Mouse (Mus musculus) limb, embryonic 14.5 days (tissue): ENCODE measurements around the gene Abhd12. TPM values are rescaled to one million over a fixed set of nuclear protein-coding genes. Genes with fewer than 3 reads are reported as not detected.

Source experiments
- ATAC-seq: fragments of 200-750 bp; cut with Nextera tagmentation; 2 replicates; pipeline ENCODE4 v1.8.0; 2017; ENCODE audit warnings: low read depth, moderate number of reproducible peaks, moderate TSS enrichment; ENCODE audit not compliant: low FRiP score
- DNase-seq: peaks from one replicate; pipeline ENCODE4 v3.0.0-alpha.2; 2015; ENCODE audit warnings: low spot score
- H3K27ac ChIP-seq: fragments of 300-500 bp; sonication (generic); replicated peaks from 2 replicates; pipeline ENCODE4 v1.5.1; 2014; ENCODE audit warnings: low read depth, mild to moderate bottlenecking, low read length, moderate library complexity, mixed read lengths
- H3K27me3 ChIP-seq: fragments of 300-500 bp; sonication (generic); 2 replicates; pipeline ENCODE4 v1.6.1; 2014; ENCODE audit warnings: low read length, mixed read lengths; ENCODE audit not compliant: control insufficient read depth, insufficient read depth
- H3K36me3 ChIP-seq: fragments of 300-500 bp; sonication (generic); 2 replicates; pipeline ENCODE4 v1.6.1; 2014; ENCODE audit warnings: mild to moderate bottlenecking, low read length, moderate library complexity, mixed read lengths; ENCODE audit not compliant: control insufficient read depth, insufficient read depth
- H3K4me1 ChIP-seq: fragments of 300-500 bp; sonication (generic); 2 replicates; pipeline ENCODE4 v1.6.1; 2014; ENCODE audit warnings: antibody characterized with exemption, low read length, mixed read lengths; ENCODE audit not compliant: control insufficient read depth, insufficient read depth
- H3K4me2 ChIP-seq: fragments of 300-500 bp; sonication (generic); replicated peaks from 2 replicates; pipeline ENCODE4 v1.6.1; 2014; ENCODE audit warnings: low read depth, mild to moderate bottlenecking, low read length, moderate library complexity; ENCODE audit not compliant: severe bottlenecking
- H3K4me3 ChIP-seq: fragments of 300-500 bp; sonication (generic); replicated peaks from 2 replicates; pipeline ENCODE4 v1.5.1; 2014; ENCODE audit warnings: low read length
- H3K9ac ChIP-seq: fragments of 300-500 bp; sonication (generic); 2 replicates; pipeline ENCODE4 v1.6.1; 2014; ENCODE audit warnings: mild to moderate bottlenecking, low read depth, low read length, moderate library complexity; ENCODE audit not compliant: severe bottlenecking
- H3K9me3 ChIP-seq: fragments of 300-500 bp; sonication (generic); 2 replicates; pipeline ENCODE4 v1.6.1; 2016; ENCODE audit warnings: low read length; ENCODE audit not compliant: control insufficient read depth
- POLR2A ChIP-seq: fragments of 200-500 bp; IDR thresholded peaks from 2 replicates; pipeline ENCODE4 v1.8.0; 2012; ENCODE audit warnings: inconsistent platforms, mild to moderate bottlenecking, moderate library complexity, borderline replicate concordance; ENCODE audit not compliant: insufficient read depth, insufficient read length; ENCODE audit errors: extremely low read depth
- WGBS: fragments of 180-500 bp; shearing (Covaris S2); extraction: QIAGEN DNeasy Blood & Tissue Kit; methylation state at CpG from one replicate; pipeline ENCODE4 v1.1.7; 2014; 5-methylcytosine and 5-hydroxymethylcytosine counted together
- polyA plus RNA-seq, 2 experiments: library from polyadenylated mRNA; depleted of rRNA in 1 of 2; stranded (reverse) in 1 of 2; unstranded in 1 of 2; fragments of >200 nt; fragmentation: Nextera tagmentation in 1 of 2; extraction: Ambion mirVana in 1 of 2; gene quantifications; 2 replicates each; pipeline versions ENCODE4 v1.2.1 to v1.2.3; 2012 to 2014

Gene Abhd12
- polyA plus RNA-seq, 2 experiments: 56.5 to 67.1 TPM

DNA sequence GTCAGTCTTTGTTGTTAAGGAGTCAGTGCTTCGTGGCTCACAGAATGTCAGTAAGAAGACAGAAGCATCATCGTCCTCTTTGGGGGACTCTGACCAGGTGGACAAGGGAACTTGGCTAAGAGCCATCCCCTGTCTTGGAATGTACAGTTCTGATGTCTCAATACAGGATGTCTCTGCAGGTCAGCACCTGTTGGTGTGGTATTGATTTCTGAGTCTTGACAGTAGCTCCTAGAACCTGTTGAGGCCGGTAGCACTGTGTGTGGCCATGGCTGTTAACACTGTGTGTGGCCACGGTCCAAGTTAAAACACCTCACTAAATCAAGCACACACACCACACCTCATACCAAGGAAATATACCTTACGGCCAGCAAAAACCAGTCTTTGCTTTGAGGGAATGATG lies 103.9 kb downstream of the Abhd12 start:
- Histone ChIP-seq H3K27me3 (no peaks in the 10 kb centered on the region), H3K4me3 (no peak overlapping the region), H3K36me3 (peaks cover 73% of the 10 kb centered on the region), H3K9me3 (no peaks in the 10 kb centered on the region), H3K4me1 (no peaks in the 10 kb centered on the region), H3K9ac (no peak overlapping the region), H3K4me2 (no peak overlapping the region), H3K27ac (no peak overlapping the region)
- DNase-seq (no peak), ATAC-seq (peak; percentile 30; the same call in 1 of the 2 replicates)
- TF ChIP-seq POLR2A: no peak
- WGBS: 80% methylated on average over 5 of the region's 5 CpGs

DNA sequence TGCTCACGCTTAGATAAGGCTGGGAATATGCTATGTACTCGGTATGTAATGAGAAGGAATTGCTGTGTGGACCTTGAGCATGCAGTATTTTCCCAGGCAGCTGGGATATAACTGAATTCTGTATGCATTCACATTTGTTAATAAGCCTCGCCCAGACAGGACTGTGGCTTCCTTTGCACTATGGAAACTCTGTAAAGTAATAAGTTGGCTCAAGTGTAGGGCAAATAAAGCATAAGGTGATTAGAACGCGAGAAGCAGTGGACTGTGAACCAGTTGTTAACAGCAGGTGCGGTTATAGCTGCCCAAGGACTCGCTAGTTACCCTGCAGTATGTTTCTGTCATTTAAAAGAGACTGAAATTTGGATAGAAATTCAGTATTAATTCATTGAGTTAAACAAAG lies 106.5 kb downstream of the Abhd12 start:
- H3K4me3 ChIP-seq: no peak overlapping the region
- no peak overlapping the region for H3K4me2 ChIP-seq
- no peaks in the 10 kb centered on the region for H3K4me1 ChIP-seq
- H3K9me3 ChIP-seq: no peaks in the 10 kb centered on the region
- no peaks in the 10 kb centered on the region for H3K27me3 ChIP-seq
- no peak for TF ChIP-seq POLR2A
- no peak overlapping the region for H3K9ac ChIP-seq
- H3K27ac ChIP-seq: no peak overlapping the region
- no peak for ATAC-seq
- 78% methylated on average over 7 of the region's 7 CpGs for WGBS
- H3K36me3 ChIP-seq: peaks cover 67% of the 10 kb centered on the region
- DNase-seq: no peak

DNA sequence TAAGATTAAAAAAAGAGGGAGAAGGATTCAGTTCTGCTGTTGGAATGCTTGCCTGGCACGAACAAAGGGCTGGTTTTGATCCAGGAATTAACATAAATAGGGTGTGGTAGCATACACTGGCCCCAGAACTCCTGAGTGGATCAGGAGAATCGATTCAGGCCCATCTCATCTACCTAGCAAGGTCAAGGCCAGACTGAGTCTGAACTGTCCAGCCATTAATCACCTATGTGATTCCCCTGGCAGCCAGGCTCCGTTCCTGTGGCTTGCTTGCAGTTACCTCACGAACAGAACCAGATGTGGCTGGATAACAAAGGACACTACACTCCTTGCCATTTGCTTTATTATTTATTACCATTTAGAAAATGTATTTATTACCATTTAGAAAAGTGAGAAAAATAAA lies 111.2 kb downstream of the Abhd12 start:
- H3K9me3 ChIP-seq: no peaks in the 10 kb centered on the region
- H3K9ac ChIP-seq: no peak overlapping the region
- ATAC-seq (no peak), DNase-seq (no peak)
- TF ChIP-seq POLR2A: no peak
- H3K27ac ChIP-seq: no peak overlapping the region
- 54% methylated on average over 4 of the region's 4 CpGs for WGBS
- H3K36me3 ChIP-seq: peaks cover 46% of the 10 kb centered on the region
- H3K4me2 ChIP-seq: no peak overlapping the region
- H3K4me3 ChIP-seq: no peak overlapping the region
- H3K27me3 ChIP-seq: no peaks in the 10 kb centered on the region
- H3K4me1 ChIP-seq: peaks cover 8% of the 10 kb centered on the region

DNA sequence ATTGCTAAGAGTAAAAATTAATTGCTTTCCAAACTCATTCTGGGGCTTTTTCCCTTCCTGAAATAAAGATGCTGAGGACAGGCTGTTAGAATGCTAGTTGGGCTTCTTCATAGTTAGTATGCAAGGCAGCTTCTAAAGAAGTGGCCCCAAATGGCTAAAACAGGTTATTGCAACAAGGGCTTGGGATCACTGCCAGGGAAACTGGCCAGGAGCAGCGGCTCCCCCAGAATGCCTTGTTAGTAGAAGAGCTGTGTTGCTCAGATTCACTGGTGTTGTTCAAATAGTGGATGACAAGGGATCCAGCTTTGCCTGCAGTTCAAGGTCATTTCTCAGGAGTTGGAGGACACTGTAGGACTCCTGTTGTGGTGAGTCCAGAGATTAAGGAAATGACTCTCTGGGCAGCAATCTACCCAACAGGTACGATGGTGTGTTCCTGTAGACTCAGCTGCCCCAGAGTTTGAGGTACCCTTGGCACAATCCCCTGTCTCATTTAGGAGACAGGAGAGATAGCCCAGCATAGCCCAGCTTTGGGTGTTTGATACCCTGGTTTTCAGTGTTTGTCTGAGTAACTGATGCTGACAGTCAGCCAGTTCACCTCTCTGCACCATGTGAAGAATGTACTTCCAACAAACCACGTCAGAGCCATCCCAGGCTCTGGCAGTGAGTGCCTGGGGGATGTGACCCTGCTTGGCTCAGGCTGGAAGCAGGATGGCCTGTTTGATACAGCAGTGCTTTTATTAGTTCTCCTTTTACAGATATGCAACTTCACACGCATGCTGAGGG lies 115.6 kb downstream of the Abhd12 start:
- 51% methylated on average over 4 of the region's 4 CpGs for WGBS
- H3K4me3 ChIP-seq: peak overlapping the region; percentile 7; the same call in 1 of the 2 replicates
- peaks cover 23% of the 10 kb centered on the region for H3K36me3 ChIP-seq
- peak overlapping the region; percentile 70 for H3K4me2 ChIP-seq
- ATAC-seq (no peak), DNase-seq (peak; percentile 85)
- no peak overlapping the region for H3K9ac ChIP-seq
- H3K27me3 ChIP-seq: no peaks in the 10 kb centered on the region
- no peak overlapping the region for H3K27ac ChIP-seq
- no peaks in the 10 kb centered on the region for H3K9me3 ChIP-seq
- no peak for TF ChIP-seq POLR2A
- H3K4me1 ChIP-seq: peaks cover 23% of the 10 kb centered on the region

DNA sequence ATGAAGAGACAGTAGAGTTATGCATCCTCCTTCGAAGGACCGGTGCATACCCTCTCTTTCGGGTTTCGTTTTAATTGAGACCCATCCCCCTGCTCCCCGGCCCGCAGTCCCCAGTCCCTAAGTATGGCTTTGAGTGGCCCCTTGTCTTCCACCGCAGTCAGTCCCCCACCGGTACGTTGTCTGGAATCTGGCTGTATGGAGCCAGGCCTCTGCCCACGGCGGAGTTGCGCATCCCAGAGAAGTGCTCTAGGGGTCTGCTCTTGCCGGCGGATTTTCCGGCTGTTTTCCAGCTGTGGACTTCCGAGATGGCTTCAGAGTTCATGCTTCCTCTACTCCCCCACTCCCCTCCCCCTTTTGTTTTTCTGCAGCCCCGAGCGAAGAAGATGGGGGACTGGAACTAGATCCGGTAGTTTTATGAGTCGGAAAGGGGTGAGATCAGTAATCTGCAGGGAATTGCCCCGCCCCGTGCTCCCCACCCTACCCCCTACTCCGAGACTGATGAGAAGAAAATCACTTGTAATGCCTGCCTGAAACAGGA lies 117.2 kb downstream of the Abhd12 start:
- ATAC-seq: peak; percentile 40
- Histone ChIP-seq H3K9me3 (no peaks in the 10 kb centered on the region), H3K9ac (peak overlapping the region; percentile 60), H3K27me3 (no peaks in the 10 kb centered on the region), H3K36me3 (peaks cover 10% of the 10 kb centered on the region), H3K27ac (0 out of 2 replicates have a peak overlapping the region, but pooled peaks have one; percentile 44), H3K4me1 (peaks cover 23% of the 10 kb centered on the region), H3K4me3 (peak overlapping the region; percentile 80), H3K4me2 (peak overlapping the region; percentile 70)
- WGBS: 2% methylated on average over 23 of the region's 23 CpGs
- peak; percentile 30 for DNase-seq
- no peak for TF ChIP-seq POLR2A
